Mouse (Mus musculus) limb, embryonic 13.5 days (tissue): Measurements from ENCODE around the gene Sec14l1. TPM values are rescaled to one million over a fixed set of nuclear protein-coding genes. Genes with fewer than 3 reads are reported as not detected.

Source experiments
- ATAC-seq: fragments of 200-750 bp; cut with Nextera tagmentation; 2 replicates; pipeline ENCODE4 v1.8.0; 2017; ENCODE audit warnings: low read depth, moderate number of reproducible peaks, moderate TSS enrichment; ENCODE audit not compliant: low FRiP score
- H3K27ac ChIP-seq: fragments of 300-500 bp; sonication (generic); 2 replicates; pipeline ENCODE4 v1.5.1; 2015; ENCODE audit warnings: inconsistent platforms, mild to moderate bottlenecking, moderate library complexity
- H3K27me3 ChIP-seq: fragments of 300-500 bp; sonication (generic); 2 replicates; pipeline ENCODE4 v1.6.1; 2015; ENCODE audit warnings: mild to moderate bottlenecking, inconsistent platforms
- H3K36me3 ChIP-seq: fragments of 300-500 bp; sonication (generic); 2 replicates; pipeline ENCODE4 v1.6.1; 2015; ENCODE audit warnings: inconsistent platforms, mild to moderate bottlenecking, moderate library complexity
- H3K4me1 ChIP-seq: fragments of 300-500 bp; sonication (generic); 2 replicates; pipeline ENCODE4 v1.6.1; 2015; ENCODE audit warnings: inconsistent platforms
- H3K4me2 ChIP-seq: fragments of 300-500 bp; sonication (generic); replicated peaks from 2 replicates; pipeline ENCODE4 v1.6.1; 2015; ENCODE audit warnings: inconsistent platforms, mild to moderate bottlenecking, moderate library complexity
- H3K4me3 ChIP-seq: fragments of 300-500 bp; sonication (generic); 2 replicates; pipeline ENCODE4 v1.5.1; 2015; ENCODE audit warnings: moderate library complexity, mild to moderate bottlenecking, inconsistent platforms
- H3K9ac ChIP-seq: fragments of 300-500 bp; sonication (generic); 2 replicates; pipeline ENCODE4 v1.6.1; 2015; ENCODE audit warnings: mild to moderate bottlenecking, inconsistent platforms
- H3K9me3 ChIP-seq: fragments of 300-500 bp; sonication (generic); 2 replicates; pipeline ENCODE4 v1.6.1; 2016; ENCODE audit warnings: inconsistent platforms
- WGBS: fragments of 180-500 bp; shearing (Covaris S2); methylation state at CpG from one replicate; pipeline ENCODE4 v1.1.7; 2015; 5-methylcytosine and 5-hydroxymethylcytosine counted together
- polyA plus RNA-seq: library from polyadenylated mRNA; unstranded; fragments of >200 nt; fragmentation: Nextera tagmentation; extraction: Ambion mirVana; gene quantifications from 2 replicates; pipeline ENCODE4 v1.2.1, GENCODE M21; 2015

The Sec14l1 gene
- polyA plus RNA-seq, 1 experiment from 2014 or later: 65.4 TPM

DNA sequence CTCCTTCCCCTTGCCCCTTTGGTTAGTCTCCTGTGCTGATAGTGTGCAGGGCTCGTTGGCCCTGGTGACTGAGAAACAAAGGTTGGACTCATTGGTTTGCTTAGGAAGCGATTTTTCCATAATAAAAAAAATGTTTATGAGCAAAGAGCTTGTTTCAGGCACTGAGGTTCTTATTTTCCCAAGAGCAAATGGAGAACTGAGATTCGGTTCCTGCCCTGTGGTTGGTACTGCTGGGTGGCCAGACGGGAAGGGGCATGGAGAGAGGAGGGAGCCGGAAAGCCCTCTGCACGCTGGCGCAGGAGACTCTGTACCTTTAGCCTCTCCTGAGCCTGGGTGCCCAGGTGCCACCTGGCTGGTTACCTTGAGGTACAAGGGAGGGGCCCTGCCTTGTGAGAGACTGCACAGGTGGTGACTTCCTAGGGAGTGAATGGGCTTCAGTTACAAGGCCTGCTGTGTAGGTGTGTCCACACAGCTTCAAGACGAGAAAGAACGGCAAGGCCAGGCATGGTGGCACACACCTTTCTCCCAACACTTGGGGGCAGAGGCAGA is 23.3 kb downstream of the Sec14l1 start:
- whole genome bisulfite sequencing: 73% methylated on average over 9 of the region's 9 CpGs

DNA sequence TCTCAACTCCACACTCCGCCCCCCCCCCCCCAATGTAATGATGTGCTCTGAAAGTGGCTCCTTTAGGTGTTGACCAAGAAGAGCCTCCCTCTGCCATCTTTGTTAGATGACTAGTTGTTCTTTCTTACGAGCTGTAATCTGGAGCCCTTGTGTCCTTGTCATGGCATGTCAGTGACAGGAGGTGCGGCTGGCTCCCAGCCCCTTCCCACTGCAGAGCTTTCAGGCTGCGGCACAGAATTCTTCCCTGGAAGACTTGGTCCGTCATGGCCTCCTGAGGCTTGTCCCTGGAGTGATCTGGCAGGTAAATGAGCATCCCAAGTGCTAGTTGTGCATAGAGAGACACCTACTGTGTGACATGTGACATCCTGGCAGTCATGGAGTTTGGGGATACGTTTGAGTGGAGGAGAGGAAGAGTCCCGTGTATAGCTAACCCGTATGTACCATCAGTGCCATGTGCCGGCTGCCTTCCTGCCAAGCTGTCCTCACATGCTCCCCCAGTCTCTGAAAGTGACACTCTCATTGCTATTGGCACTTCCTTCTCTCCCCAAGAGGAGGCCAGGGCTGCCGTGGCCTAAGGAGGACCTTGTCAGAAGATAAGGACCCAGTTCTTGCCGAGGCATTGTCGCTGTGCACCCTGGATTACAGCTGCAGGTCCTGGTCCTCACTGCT is 24.0 kb downstream of the Sec14l1 start:
- Histone ChIP-seq H3K27me3 (no peaks in the 10 kb centered on the region), H3K9me3 (no peaks in the 10 kb centered on the region), H3K36me3 (peaks cover 46% of the 10 kb centered on the region), H3K4me2 (no peak overlapping the region; the same call in 1 of the 2 replicates), H3K4me1 (peaks cover 49% of the 10 kb centered on the region), H3K27ac (peak overlapping the region; percentile 44; the same call in 1 of the 2 replicates), H3K9ac (no peak overlapping the region), H3K4me3 (no peak overlapping the region)
- 90% methylated on average over 12 of the region's 12 CpGs for WGBS
- no peak for ATAC-seq

More for the DNA sequence above, 23.3 kb downstream of the Sec14l1 start:
- ATAC-seq: no peak
- Histone ChIP-seq H3K36me3 (peaks cover 39% of the 10 kb centered on the region), H3K27ac (peak overlapping the region; percentile 59; the same call in 1 of the 2 replicates), H3K4me1 (peaks cover 53% of the 10 kb centered on the region), H3K4me2 (peak overlapping the region; percentile 0; the same call in 1 of the 2 replicates), H3K4me3 (no peak overlapping the region), H3K27me3 (no peaks in the 10 kb centered on the region), H3K9me3 (no peaks in the 10 kb centered on the region), H3K9ac (peak overlapping the region; percentile 8; the same call in 1 of the 2 replicates)

DNA sequence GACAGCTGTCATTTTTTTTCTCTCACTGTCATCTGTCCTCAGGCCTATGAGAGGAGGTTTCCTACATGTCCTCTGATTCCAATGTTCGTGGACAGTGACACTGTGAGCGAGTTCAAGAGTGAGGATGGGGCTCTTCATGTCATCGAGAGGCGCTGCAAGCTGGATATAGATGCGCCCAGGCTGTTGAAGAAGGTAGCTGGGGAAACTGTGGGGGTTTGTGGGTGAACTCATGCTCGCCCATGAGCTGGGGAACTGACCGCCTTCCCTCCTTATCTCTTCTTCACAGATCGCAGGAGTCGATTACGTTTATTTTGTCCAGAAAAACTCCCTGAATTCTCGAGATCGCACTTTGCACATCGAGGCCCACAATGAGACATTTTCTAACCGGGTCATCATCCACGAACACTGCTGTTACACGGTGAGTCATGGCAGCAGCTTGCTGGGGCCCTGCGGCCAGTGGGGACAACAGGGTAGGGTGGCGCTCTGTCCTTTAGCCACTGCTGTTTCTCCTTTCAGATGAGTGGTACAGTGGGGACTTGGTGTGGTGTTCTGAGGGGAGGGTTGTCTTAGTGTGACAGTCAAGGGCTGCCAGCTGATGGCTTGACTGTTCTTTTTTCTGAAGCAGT is 26.5 kb downstream of the Sec14l1 start:
- Histone ChIP-seq H3K4me1 (peaks cover 26% of the 10 kb centered on the region), H3K9me3 (no peaks in the 10 kb centered on the region), H3K27ac (no peak overlapping the region), H3K4me2 (no peak overlapping the region), H3K27me3 (no peaks in the 10 kb centered on the region), H3K36me3 (peaks cover 71% of the 10 kb centered on the region), H3K9ac (no peak overlapping the region), H3K4me3 (no peak overlapping the region)
- no peak for ATAC-seq
- WGBS: 95% methylated on average over 18 of the region's 18 CpGs

DNA sequence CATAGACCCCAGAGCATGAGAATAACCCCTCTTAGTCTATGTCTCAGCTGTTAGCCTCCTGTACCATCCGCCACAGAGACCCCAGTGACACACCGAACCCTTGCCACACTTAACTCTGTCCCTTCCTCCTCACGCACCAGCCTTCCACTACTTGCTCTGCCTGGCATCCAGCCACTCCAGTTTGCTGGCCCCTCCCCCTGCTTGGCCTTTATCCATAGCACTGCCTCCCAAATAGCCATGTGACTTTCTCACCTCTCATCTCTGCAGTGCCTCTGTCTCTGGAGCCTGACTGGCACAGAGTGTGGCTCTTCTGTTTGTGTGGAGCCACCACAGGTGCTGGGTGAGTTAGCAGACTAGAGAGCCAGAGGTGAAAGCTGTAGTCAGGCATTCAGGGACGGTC is 27.5 kb downstream of the Sec14l1 start:
- Histone ChIP-seq H3K27me3 (no peaks in the 10 kb centered on the region), H3K4me1 (peaks cover 18% of the 10 kb centered on the region), H3K4me3 (no peak overlapping the region), H3K9ac (no peak overlapping the region), H3K27ac (no peak overlapping the region), H3K4me2 (no peak overlapping the region), H3K36me3 (peaks cover 82% of the 10 kb centered on the region), H3K9me3 (no peaks in the 10 kb centered on the region)
- ATAC-seq: no peak
- 86% methylated on average over 4 of the region's 4 CpGs for WGBS

DNA sequence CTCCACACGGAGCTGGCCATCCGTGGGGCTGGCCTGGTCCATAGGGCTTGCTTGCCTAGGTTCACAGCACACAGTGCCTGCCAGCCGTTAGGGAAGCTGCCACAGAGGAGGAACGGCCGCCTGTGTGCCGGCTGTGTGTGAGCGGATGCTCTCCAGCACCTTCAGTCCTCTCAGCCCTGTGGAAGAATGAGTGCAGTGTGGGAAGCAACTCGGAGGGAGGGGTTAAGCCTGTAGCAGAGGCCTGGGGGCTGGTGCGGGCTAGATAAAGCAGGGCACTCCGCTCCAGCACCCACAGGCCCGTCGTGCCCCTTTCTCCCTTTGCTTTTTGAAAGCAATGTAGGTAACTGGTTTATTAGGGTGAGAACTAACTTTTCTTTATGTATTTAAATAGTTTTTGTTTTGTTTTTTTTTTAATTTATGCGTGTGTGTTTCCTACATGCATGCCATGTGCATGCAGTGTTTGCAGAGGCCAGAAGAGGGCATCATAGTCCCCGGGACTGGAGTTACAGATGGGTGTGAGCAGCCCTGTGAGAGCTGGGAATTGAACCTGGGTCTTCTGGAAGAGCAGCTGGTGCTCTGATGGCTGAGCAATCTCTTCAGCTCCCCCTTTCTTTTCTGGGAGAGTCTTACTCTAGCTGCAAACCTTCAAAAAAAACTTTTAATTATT is 30.6 kb downstream of the Sec14l1 start:
- WGBS: 90% methylated on average over 14 of the region's 14 CpGs
- no peak for ATAC-seq
- Histone ChIP-seq H3K9ac (no peak overlapping the region), H3K4me3 (no peak overlapping the region), H3K4me2 (no peak overlapping the region), H3K27me3 (no peaks in the 10 kb centered on the region), H3K36me3 (peaks cover 99% of the 10 kb centered on the region), H3K9me3 (no peaks in the 10 kb centered on the region), H3K4me1 (peaks cover 9% of the 10 kb centered on the region; the same call in 1 of the 2 replicates), H3K27ac (no peak overlapping the region)

DNA sequence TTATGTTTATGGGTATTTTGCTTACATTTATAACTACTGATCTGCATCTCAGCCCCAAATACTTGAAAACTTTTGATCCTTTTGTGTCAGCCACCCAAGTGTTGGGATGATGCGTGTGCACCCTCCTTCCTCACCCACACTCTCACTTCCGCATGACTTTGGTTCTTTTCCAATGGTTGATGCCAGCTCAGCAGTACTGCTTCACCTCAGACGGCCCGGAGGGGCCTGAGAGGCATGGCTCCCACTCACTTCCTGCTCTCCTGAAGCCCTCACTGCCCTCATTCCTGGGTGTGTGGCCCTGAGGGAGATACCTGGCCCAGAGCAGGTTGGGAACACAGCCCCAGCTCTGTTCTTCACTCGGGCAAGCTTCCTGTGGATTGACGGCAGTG is 31.1 kb downstream of the Sec14l1 start:
- Histone ChIP-seq H3K4me2 (no peak overlapping the region), H3K27ac (no peak overlapping the region), H3K27me3 (no peaks in the 10 kb centered on the region), H3K4me3 (no peak overlapping the region), H3K9me3 (no peaks in the 10 kb centered on the region), H3K36me3 (peaks cover 100% of the 10 kb centered on the region), H3K9ac (no peak overlapping the region), H3K4me1 (peaks cover 9% of the 10 kb centered on the region; the same call in 1 of the 2 replicates)
- WGBS: 91% methylated on average over 6 of the region's 6 CpGs
- no peak for ATAC-seq

DNA sequence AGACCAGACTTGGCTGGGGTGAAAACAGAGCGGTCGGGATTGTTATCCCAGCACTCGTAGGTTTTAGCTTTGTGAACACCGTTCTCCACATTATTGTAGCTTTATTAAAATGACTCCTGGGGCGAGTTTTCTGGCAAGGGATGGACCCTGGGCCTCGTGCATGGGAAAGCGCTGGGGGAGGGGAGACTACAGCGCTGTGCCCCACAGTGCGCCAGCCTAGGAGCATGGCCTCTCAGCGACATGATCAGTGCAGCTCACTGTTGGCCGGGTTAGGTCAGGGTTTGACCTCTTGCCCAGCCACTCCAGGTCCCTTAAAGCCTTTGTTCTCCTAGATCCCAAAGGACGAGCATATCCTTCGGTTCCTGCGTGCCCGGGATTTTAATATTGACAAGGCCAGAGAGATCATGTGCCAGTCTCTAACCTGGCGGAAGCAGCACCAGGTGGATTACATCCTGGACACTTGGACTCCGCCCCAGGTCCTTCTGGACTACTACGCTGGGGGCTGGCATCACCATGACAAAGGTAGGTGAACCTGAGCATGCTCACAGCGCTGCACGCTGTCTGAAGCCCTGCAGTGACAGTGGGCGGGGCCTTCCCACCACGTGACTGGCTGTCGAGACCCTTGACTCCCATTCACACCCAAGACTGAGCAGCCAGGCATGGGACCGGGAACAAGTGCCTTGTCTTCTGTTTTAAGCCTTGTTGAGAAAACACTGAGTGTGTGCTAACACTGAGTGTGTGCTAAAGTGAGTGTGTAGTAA is 32.0 kb downstream of the Sec14l1 start:
- H3K27me3 ChIP-seq: no peaks in the 10 kb centered on the region
- no peaks in the 10 kb centered on the region for H3K9me3 ChIP-seq
- H3K4me3 ChIP-seq: no peak overlapping the region
- no peak overlapping the region for H3K4me2 ChIP-seq
- peaks cover 100% of the 10 kb centered on the region for H3K36me3 ChIP-seq
- ATAC-seq: no peak
- no peak overlapping the region for H3K27ac ChIP-seq
- 69% methylated on average over 24 of the region's 24 CpGs for WGBS
- H3K9ac ChIP-seq: no peak overlapping the region
- H3K4me1 ChIP-seq: peaks cover 9% of the 10 kb centered on the region; the same call in 1 of the 2 replicates

DNA sequence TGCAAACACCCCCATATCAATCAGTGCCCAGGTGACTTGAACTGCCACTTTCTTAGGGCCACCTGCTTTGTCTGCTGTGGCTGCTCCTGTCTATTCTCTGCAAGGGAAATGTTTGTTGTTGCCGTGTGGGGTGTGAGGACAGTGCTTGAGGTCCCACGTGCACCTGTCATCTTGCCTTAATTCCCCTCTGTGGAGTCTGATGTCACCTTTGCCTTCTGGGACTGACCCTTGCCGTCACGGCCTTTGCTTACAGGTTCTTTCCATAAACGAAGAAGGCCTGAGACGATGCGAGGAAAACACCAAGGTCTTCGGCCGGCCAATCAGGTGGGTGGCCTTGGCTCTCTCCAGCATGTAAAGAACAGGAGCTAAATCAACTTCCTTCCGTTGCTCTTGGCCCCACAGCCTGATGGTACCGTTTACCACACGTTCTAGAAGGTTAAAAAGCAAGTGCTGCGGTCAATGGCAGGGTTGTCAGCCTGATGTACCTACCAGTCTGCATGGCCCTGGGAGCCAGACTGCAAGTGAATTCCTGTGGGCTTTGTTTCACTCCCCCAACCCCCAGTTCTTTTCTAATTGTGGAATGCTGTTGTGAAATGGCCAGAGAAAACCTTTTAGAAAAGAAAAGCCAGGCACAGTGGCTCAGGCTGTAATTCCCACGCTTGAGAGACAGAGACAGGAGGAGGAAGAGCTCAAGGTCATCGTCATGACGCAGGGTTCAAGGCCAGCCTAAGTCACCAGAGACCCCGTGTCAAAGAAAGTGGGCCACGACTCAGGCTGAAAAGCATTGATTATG is 34.1 kb downstream of the Sec14l1 start:
- no peak overlapping the region for H3K27ac ChIP-seq
- H3K4me2 ChIP-seq: no peak overlapping the region
- H3K27me3 ChIP-seq: no peaks in the 10 kb centered on the region
- 87% methylated on average over 18 of the region's 18 CpGs for WGBS
- 0 out of 2 replicates have a peak, but pooled peaks cover 3% of the 10 kb centered on the region for H3K4me1 ChIP-seq
- peaks cover 96% of the 10 kb centered on the region for H3K36me3 ChIP-seq
- no peak for ATAC-seq
- no peak overlapping the region for H3K9ac ChIP-seq
- H3K9me3 ChIP-seq: no peaks in the 10 kb centered on the region
- H3K4me3 ChIP-seq: no peak overlapping the region

DNA sequence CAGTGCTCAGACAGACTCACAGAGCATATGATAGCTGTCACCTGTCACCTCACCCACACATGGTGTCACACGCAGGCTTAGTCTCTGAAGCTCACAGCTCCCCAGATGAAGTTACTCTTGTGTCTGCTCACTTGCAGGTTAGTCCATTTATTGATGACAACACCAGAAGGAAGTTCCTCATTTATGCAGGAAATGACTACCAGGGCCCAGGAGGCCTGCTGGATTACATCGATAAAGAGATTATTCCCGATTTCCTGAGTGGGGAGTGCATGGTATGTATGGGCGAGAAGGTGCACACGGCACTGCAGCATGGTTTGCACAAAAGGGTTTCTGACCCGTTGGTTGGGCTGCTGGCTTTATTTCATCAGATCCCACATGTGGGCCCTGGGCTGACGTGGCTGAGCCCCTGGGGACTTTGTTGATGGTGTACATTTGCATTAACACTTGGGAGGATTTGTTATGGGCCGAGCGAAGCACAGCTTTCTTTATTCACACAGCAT is 35.5 kb downstream of the Sec14l1 start:
- no peak for ATAC-seq

DNA sequence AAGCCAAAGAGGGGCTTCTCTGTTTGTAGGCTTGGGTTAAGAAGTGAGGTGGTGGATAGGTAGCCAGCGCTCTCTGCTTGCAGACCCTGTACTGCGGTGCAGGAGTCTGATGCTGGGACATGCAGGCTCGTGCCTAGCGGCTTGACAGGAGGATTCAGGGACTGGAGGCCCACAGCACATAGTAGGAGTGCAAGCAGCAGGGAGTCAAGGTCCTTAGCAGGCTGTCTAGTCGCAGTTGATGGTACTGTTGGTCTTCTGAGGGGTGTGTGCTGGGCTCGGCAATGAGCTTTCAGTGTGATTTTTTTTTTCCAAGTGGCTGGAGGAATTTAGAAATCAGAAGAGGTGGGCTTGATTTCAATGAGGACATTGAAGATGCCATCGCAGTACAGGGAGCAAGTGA is 36.5 kb downstream of the Sec14l1 start:
- peaks cover 11% of the 10 kb centered on the region for H3K4me1 ChIP-seq
- ATAC-seq: no peak
- no peak overlapping the region for H3K27ac ChIP-seq
- H3K27me3 ChIP-seq: no peaks in the 10 kb centered on the region
- no peaks in the 10 kb centered on the region for H3K9me3 ChIP-seq
- peaks cover 95% of the 10 kb centered on the region for H3K36me3 ChIP-seq
- H3K4me2 ChIP-seq: no peak overlapping the region
- WGBS: 92% methylated on average over 7 of the region's 7 CpGs
- H3K4me3 ChIP-seq: no peak overlapping the region
- H3K9ac ChIP-seq: no peak overlapping the region

More for the DNA sequence above, 35.5 kb downstream of the Sec14l1 start:
- Histone ChIP-seq H3K4me2 (no peak overlapping the region), H3K27ac (no peak overlapping the region), H3K9me3 (no peaks in the 10 kb centered on the region), H3K9ac (no peak overlapping the region), H3K36me3 (peaks cover 96% of the 10 kb centered on the region), H3K4me1 (peaks cover 5% of the 10 kb centered on the region; the same call in 1 of the 2 replicates), H3K27me3 (no peaks in the 10 kb centered on the region), H3K4me3 (no peak overlapping the region)
- 72% methylated on average over 9 of the region's 9 CpGs for WGBS

DNA sequence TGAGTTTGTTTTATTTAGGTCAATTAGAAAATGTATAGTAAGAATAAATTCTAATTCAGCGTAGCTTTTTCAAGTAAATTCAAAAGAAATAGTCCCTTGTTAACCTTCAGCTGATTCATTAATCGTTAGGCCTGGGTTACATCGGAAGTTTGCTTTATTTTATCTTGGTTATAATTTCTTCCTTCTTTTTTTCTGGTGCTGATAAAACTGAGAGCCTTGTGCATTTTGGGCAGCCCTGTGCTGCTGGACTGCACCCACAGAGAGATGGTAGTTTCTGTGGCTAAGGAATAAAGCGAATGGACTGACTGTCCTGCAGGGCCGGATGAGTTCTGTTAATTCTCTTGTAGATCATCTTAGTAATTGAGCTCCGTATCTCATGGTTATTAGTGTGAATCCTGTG is 37.6 kb downstream of the Sec14l1 start:
- Histone ChIP-seq H3K4me1 (peaks cover 19% of the 10 kb centered on the region), H3K27me3 (no peaks in the 10 kb centered on the region), H3K9me3 (no peaks in the 10 kb centered on the region), H3K4me3 (no peak overlapping the region), H3K27ac (no peak overlapping the region), H3K4me2 (no peak overlapping the region), H3K9ac (no peak overlapping the region), H3K36me3 (peaks cover 94% of the 10 kb centered on the region)
- WGBS: 74% methylated on average over 6 of the region's 6 CpGs
- no peak for ATAC-seq
